Mouse (Mus musculus) spleen, postnatal 36 days (tissue): ENCODE results near the gene Zfp52.

Source experiments
- DNase-seq, 2 experiments: peaks; one replicate each; pipeline ENCODE4 v3.0.0; 2022; ENCODE audit warnings: low spot score in 2 of 2, mixed read lengths in 1 of 2

Zfp52 gene

DNA sequence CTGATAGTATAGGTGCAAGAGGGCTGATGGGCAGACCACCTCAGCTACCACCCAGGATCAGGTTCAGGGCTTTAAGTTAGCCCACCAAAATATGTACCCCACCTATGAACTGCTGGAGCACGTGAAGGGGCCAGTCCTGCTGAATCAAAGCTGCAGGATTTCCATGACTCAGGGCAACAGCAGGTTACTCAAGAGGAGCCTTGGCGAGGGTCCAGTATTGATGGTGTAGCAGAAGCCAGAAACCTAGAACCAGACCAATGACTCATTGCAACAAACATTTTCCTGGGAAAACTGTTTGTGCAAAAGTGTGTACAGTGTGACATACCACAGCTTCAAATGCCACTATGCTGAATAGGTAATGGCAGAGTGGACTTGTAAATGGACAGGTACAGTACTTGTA lies 22.5 kb downstream of the Zfp52 start:
- no peak for DNase-seq

DNA sequence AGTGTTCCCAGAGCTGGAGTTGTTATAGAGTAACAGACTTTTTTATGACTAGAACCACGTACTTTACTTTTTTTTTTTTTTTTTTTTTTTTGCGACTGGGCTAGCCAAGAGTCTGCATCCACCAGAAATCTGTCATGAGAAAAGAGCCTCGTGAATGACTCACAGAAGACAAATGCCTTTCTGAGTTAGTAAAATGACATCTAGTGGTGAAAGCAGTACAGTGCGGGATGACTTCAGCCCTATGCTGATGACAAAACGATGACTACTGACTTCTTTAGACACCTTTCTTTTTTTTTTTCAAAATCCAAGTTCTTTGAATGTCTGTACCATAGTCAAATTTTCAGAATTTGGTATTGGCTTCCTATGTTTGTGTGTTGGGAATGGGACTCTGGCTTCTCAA lies 30.9 kb downstream of the Zfp52 start:
- DNase-seq, result peak; percentile 28 to 35

DNA sequence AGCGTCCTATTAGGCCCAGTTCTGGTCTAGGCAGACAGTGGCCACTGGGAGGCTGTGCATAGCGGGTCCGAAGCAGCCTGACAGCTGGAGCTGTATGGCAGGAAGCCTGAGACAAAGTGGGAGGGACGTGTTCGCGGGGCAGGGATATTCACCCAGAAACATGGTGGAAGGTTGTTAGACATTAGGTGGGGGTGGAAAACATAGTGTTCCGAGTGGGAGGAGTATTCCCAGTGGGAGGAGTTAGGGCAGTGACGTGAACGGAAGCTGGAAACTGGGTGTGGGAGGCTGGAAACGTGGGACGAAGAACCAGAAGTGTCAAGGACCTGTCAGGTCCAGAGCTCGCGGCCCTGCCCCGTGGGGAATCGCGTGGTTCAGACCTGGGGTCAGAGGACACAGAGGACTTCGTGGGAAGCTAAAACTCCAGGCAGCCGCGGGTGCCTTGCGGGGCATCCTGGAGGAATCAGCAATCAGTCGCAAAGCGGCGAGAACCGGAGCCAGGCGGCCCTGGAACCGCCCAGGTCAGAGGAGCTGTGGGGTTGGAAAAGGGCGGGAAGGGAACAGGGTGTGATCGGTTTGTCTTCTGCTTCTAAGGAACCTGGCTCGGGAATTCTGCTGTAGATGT lies 31.5 kb downstream of the Zfp52 start, which contains the start of gene Zfp948:
Gene Zfp948, plus strand, starts transcription at position 281 of the 622 bp plus-strand sequence.
- DNase-seq, result peak; percentile 40 to 68

DNA sequence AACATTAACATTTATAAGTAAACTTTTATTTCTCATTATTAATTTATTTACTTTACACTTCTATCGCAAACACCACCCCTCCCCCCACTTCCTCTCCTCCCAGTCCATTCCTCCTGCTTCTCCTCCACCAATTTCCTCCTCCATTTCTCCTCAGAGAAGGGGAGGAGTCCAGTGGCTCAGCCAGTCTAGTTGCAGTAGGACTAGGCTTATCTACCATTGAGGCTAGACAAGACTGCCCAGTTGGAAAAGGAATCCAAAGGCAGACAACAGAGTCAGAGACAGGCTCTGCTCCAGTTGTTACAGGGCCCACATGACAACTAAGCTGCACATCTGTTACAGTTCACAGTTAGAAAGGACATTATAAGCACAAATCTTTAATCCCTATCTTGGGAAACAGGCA lies 32.4 kb downstream of the Zfp52 start:
- no peak for DNase-seq

DNA sequence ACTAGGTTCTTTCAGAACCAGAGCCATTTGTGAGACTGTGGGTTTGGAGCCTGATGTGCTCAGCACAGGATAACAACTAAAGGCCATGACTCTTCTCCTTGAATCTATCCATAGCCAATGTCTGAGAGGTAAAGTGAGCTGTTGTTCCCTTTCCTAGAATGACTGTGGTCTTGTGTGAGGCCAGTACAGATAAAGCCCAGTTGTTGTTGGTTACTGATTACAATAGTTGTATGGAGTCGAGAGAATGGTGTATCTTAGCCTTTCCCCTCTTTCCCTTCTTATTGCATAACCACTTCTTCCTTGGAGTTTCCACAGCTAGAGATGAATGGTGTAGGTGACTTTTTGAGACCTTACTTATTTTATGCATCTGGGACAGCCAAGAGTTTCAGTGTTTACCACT lies 43.7 kb downstream of the Zfp52 start:
- DNase-seq, result no peak

DNA sequence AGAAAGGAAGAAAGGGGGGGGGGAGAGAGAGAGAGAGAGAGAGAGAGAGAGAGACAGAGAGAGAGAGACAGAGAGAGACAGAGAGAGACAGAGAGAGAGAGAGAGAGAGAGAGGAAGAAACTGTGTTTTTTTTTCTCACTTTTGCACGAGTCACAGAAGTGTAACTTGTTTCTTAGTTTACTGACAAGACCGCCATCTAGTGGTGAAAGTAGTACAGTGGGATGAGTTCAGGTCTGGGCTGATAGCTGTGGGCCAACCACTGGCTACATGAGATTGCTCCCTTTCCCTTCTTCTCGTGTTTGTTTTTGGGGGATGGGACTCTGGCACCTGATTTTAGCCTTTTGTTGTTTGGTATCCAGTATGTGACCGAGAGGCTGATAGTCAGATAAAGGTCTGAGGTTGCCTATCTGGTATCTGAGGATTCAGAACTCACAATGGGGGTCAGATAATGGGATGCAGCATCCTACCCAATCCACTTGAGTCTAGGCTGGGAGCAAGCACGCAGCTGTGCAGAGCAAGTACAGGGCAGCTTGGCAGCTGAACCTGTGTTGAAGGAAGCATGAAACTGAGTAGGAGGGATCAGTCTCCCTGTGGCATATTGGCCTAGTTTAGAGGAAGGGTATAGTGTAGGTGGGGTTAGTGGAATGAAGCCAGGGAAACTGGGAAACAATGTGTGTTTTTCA lies 44.3 kb downstream of the Zfp52 start:
- peak; percentile 46 to 58 for DNase-seq

DNA sequence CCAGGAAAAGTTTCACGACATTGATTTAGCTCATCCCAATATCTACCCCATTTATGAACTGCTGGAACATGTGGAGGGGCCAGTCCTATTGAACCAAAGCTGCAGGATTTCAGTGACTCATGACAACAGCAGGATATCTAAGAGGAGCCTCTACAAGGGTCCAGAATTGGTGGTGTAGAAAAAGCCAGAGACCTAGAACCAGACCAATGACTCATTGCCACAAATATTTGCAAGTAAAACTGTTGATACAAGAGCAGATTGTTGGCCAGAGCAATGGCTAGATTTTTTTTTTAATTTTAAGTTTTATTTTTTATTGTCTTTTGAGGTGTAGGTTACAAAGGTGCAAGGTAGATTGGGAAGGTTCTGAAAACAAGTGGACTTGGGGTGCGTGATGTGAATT lies 50.2 kb downstream of the Zfp52 start:
- DNase-seq, result no peak
